ENCODE assay signal across 31 mouse cellular contexts in the genomic region with DNA sequence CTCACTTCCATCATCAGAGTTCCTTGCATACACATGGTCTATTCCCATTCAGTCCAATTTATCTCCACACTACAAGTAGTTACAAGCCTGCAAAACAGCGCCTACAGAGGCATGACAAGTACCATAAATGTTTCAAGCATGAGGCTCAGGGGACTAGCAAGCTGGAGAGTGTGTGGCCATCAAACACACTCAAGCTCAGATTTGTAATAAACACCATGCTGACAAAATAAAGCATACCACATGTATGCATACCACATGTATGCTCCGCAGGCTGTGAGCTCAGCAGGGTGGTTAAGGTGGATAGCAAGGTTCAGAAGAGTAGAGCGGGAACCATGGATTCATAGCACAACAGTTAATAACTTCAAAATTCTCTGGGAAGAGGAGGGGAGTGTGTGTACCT.
"Had no signal": no experiment of that assay in that cellular context is flagged by ENCODE, and none has a peak within 500 bp of the region (broad histone marks: within the 10 kb centered on the region; RNA-seq: fewer than 3 reads in every experiment).

No protein-coding gene starts in this region.

- H3K36me3 ChIP-seq: limb, embryonic 12.5 days; limb, embryonic 15.5 days; liver, embryonic 12.5 days; liver, embryonic 13.5 days; liver, embryonic 15.5 days; lung, embryonic 15.5 days; midbrain, embryonic 10.5 days; midbrain, embryonic 12.5 days; midbrain, embryonic 13.5 days; midbrain, embryonic 15.5 days; neural tube, embryonic 12.5 days had no signal

- H3K27me3 ChIP-seq: limb, embryonic 12.5 days; limb, embryonic 15.5 days; liver, embryonic 12.5 days; liver, embryonic 13.5 days; liver, embryonic 15.5 days; lung, embryonic 15.5 days; midbrain, embryonic 12.5 days; midbrain, embryonic 13.5 days; midbrain, embryonic 15.5 days; neural tube, embryonic 12.5 days had no signal

- H3K4me2 ChIP-seq: limb, embryonic 12.5 days; limb, embryonic 15.5 days; liver, embryonic 11.5 days; liver, embryonic 12.5 days; liver, embryonic 13.5 days; liver, embryonic 15.5 days; lung, embryonic 14.5 days; lung, embryonic 15.5 days; midbrain, embryonic 11.5 days; midbrain, embryonic 12.5 days; midbrain, embryonic 13.5 days; midbrain, embryonic 15.5 days; neural tube, embryonic 12.5 days had no signal

- DNase-seq: left cerebral cortex, postnatal 4 days; liver; liver, embryonic 13.5 days; liver, postnatal 0 days; lung, adult 18-20 months; lung, adult 2 months; lung, embryonic 14.5 days; lung, postnatal 10 days; lung, postnatal 14 days; lung, postnatal 36 days; lung, postnatal 4 days; midbrain, embryonic 14.5 days had no signal

- H3K9me3 ChIP-seq: limb, embryonic 12.5 days; limb, embryonic 15.5 days; liver, embryonic 12.5 days; liver, embryonic 13.5 days; liver, embryonic 15.5 days; lung, embryonic 15.5 days; megakaryocyte, embryonic 14.5 days; midbrain, embryonic 10.5 days; midbrain, embryonic 12.5 days; midbrain, embryonic 13.5 days; midbrain, embryonic 15.5 days; neural tube, embryonic 12.5 days had no signal

- ATAC-seq: liver, embryonic 12.5 days; liver, postnatal 0 days; lung, postnatal 0 days; midbrain, embryonic 13.5 days; midbrain, embryonic 15.5 days; midbrain, embryonic 16.5 days had no signal

- H3K9ac ChIP-seq: limb, embryonic 12.5 days; limb, embryonic 15.5 days; liver, embryonic 12.5 days; liver, embryonic 13.5 days; liver, embryonic 14.5 days; liver, embryonic 15.5 days; liver, postnatal 0 days; lung, embryonic 14.5 days; lung, embryonic 15.5 days; midbrain, embryonic 12.5 days; midbrain, embryonic 13.5 days; midbrain, embryonic 15.5 days; neural tube, embryonic 12.5 days had no signal

- H3K4me1 ChIP-seq: limb, embryonic 15.5 days; liver, embryonic 12.5 days; liver, embryonic 13.5 days; liver, embryonic 15.5 days; lung, embryonic 15.5 days; megakaryocyte, embryonic 14.5 days; midbrain, embryonic 10.5 days; midbrain, embryonic 12.5 days; midbrain, embryonic 13.5 days; midbrain, embryonic 15.5 days; neural tube, embryonic 12.5 days had no signal

- H3K27ac ChIP-seq: left cerebral cortex, adult 2 months; limb, embryonic 12.5 days; limb, embryonic 15.5 days; liver, embryonic 12.5 days; liver, embryonic 13.5 days; liver, embryonic 14.5 days; liver, embryonic 15.5 days; lung, embryonic 15.5 days; macrophage; midbrain, embryonic 10.5 days; midbrain, embryonic 12.5 days; midbrain, embryonic 13.5 days; midbrain, embryonic 15.5 days; neural tube, embryonic 12.5 days had no signal

- H3K4me3 ChIP-seq: left cerebral cortex, adult 2 months; limb, embryonic 12.5 days; limb, embryonic 15.5 days; liver, embryonic 12.5 days; liver, embryonic 13.5 days; liver, embryonic 15.5 days; lung, embryonic 15.5 days; megakaryocyte, embryonic 14.5 days; midbrain, embryonic 10.5 days; midbrain, embryonic 12.5 days; midbrain, embryonic 13.5 days; midbrain, embryonic 15.5 days; myocyte; neural tube, embryonic 12.5 days had no signal
